Mouse (Mus musculus): ENCODE measurements around the gene Syt1.

Syt1 gene

DNA sequence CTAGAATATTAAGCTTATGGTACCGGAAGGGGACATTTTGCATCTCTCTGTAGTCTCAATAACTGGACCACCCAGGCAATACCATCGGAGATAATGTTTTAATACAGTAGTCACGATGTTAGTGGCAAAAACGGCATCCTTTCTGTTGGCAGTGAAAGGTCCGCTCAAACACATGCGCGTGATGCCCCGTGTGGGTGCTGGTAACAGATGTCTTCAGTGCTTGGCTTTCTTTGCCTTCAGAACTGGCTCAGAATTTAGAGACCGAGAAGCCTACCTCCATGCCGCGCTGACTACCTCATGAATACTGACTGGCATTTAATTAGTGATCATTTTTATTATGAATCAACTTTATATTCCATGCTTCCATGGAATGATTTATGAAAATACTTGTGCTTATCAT lies 355.7 kb downstream of the Syt1 start:
- DNase-seq (ENCODE audit: extremely low spot score, low read depth, low spot score): no peak

DNA sequence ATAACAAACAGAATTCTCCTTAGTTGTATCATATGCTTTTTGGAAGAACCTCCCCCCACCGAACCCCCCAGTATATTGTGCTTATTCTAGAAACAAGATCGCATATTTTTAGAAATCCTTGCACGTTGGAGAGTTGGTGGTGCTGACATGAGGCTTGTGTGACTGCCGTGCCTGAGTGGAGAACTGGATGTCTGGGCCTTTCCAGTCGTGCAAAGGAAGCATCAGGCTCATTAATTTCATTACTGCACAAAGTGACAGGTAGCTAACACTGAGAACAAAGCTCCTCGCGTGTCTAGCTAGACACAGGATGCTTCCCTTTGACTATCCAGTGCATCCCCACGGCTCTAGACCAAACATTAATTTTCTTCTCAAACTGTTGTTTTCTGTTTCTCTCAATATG lies 358.0 kb downstream of the Syt1 start:
- no peak for DNase-seq (ENCODE audit: extremely low spot score, low read depth, low spot score)

DNA sequence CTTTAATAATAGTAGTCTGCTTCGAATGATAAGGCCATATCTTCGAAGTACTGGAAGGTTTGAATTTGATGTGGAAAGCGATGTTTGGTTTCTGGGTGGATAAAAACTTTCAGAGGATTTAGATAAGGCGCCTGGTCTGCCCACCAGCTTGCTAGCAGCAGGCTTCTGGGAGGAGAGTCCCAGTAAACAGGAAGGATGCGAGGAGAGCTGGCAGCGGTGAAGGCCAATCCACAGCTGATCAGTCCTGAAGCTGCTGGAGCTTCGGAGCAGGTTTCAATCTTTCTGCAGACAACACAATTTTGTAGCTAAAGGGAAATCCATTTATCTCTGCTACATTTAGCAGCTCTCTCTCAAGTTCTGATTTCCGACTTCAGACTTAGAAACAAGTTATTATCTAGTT lies 358.7 kb downstream of the Syt1 start:
- DNase-seq (ENCODE audit: extremely low spot score, low read depth, low spot score): no peak

DNA sequence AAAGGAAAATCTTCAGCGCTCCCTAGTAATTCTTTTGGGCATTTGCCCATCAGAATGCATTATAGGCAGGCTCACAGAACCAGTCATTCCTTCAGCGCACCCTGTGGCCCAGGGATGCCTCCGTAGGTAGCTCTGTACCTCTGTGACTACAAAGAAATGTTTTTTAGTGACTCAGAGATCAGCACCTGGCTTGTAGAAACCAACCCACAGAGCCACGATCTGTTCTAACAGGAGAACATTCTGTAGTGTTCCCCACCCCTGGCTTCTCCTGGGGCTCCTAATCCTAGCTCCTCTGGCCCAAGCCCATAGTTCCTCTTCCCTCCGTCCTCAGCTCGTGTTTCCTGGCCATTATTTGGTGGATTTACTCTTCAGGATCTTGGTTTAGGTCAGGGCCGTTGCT lies 361.6 kb downstream of the Syt1 start:
- no peak for DNase-seq (ENCODE audit: extremely low spot score, low read depth, low spot score)

DNA sequence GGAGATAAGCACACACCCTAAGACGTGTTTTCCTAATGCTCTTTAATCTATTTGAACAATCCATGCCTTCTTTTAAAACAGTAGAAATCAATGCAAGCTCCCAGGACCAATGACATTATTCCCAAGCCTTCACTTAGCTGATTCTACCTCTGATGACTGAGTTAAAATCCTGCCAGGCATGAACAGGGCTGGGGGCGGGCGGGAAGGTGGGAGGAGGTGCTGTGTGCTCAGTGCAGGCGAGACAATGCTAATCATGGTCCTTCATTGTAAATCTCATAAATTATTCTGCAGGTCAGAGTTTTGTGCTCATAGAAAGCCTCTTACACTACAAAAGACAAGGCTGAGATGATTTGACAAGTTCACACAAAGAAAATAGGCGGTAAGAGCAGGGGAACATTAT lies 366.9 kb downstream of the Syt1 start:
- DNase-seq (ENCODE audit: extremely low spot score, low read depth, low spot score): no peak

DNA sequence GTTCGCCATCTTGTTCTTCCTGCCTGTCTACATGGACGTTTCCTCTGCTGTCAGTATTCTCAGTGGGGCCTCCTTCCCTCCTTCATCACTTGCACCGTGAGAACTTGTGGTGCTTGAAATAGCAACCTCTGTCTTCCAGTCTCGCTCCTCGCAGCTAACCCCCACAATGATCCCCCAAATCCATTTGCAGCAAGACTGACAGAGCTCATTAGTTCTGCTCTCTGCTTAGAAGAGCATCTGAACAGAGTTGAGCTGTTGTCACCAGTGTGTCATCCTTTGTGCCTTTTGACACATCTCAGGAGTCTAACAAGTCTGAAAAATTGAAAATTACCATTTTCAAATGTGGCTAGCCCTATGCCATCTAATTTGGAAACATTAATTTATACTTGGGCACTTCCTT lies 372.7 kb downstream of the Syt1 start:
- no peak for DNase-seq (ENCODE audit: extremely low spot score, low read depth, low spot score)

DNA sequence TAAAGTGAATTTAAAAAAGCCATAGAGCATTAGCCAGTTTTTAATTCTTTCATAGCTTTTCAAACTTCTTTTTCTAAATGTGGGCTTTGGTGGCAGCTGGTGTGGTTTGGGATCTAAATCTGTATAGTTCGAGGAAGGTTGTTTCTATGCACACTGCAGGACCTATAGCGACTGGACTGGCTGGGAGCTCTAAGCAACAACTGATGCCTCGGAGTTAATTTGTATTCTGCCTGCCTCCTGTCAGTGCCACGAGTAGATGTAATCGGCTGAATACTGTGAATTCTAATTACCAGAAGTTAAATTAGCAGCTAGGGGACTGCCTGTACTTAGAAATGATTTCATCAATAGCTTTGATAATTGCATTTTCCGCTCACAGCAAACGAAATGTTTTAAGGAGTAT lies 374.7 kb downstream of the Syt1 start:
- DNase-seq (ENCODE audit: extremely low spot score, low read depth, low spot score): no peak

DNA sequence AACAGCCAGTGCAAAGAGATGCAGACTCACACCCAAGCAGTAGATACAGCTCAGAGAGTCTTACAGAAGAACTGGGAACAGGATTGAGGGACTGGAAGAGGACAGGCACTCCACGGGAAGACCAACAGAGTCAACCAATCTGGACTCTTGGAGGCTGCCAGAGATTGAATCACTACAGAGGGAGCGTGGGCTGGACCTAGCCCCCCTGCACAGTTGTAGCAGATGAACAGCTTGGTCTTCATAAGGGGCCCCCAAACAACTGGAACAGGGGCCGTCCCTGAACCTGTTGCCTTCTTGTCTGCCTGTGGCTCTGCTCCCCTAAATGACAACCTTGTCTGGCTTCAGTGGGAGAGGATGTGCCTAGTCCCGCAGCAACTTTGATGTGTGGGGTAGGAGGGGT lies 375.2 kb downstream of the Syt1 start:
- DNase-seq (ENCODE audit: extremely low spot score, low read depth, low spot score): no peak

DNA sequence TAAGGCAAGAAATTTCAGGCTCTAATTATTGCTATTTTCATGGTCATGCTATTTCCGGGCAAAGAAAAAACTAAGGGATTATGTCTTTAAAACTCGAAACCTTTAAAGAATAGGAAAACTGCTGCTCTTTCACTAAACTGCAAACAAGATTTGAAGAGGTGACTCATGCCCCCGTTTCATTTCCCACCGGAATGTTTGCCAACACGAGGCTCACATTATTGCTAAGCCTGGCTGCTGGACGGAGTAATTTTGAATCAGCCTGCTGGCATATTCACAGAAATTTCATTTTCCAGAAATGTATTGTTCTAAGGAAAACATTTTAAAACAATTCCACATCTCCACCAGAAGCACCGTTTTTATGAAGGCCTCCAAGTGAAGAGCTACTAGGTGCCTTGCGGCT lies 379.9 kb downstream of the Syt1 start:
- DNase-seq (ENCODE audit: extremely low spot score, low read depth, low spot score): no peak

DNA sequence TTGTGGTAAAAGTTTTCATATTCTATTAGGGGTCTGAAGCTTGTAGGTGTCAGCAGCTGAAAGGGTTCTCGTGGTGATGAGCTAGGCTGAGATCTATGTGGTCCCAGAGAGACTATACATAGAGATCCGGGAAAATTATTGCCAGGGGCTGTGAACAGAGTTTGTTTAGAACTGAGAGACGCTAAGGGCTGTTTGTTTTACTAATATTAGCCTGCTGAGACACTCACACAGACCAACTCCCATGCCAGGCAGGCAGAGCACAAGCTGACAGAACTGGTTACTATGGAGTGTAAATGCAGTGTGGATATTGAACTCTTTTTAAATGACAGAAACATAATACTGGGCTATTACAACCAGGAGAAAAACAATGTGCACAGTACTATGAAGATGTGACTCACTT lies 384.4 kb downstream of the Syt1 start:
- no peak for DNase-seq (ENCODE audit: extremely low spot score, low read depth, low spot score)

DNA sequence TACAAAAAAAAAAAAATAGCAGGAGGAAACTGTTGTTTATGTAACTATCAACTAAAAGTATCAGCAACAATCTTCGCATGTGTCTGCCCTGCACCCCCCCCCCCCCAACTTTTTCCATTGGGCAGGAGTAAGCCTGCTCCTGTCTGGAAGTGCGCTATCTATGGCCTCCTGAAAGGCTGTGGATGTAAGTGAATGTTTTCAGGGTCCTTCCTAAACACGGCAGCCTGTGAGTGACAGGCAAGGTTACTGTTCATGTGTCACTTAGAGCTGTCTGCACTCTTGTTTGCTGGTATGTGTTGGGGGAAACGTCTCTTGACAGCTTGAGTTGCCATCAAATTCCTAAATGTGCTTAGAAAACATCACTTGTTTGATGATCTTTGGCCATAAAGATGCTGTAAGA lies 387.8 kb downstream of the Syt1 start:
- no peak for DNase-seq (ENCODE audit: extremely low spot score, low read depth, low spot score)

DNA sequence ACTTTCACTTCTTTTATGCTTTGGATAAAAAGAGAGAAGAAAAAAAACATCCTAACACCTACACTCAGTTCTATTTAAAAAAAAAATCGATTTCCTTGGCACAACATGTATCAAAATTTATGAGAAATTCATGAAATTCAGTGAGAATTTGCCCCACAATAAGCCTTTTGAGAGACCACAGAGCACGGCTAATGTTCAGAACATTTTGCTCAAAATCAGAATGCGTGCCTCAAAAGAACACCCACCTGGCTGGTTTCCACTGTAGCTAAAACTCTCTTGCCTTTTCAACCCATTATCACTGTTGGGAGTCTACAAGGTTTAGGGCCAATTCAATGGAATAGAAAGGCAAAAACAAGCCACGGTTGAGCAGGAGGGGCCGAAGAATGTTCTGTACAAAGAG lies 390.9 kb downstream of the Syt1 start:
- DNase-seq (ENCODE audit: extremely low spot score, low read depth, low spot score): no peak

DNA sequence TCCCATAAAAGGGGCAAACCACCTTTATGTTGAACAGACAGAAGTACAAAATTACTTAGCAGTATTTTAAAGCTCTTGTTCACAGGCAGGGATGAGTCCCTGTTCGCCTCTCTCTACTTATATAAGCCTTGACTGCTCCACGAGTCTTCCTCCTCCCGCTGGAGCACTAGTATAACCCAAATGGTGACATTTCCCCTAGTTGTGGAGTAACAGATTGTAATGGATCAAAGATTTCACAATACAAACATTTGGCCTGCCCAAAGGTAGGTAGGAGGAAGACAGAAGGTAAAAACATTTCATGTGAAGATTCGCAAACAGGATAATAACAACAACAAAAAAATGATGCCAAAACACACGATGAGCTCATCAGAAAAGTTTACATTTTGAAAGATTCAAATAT lies 391.6 kb downstream of the Syt1 start:
- no peak for DNase-seq (ENCODE audit: extremely low spot score, low read depth, low spot score)

DNA sequence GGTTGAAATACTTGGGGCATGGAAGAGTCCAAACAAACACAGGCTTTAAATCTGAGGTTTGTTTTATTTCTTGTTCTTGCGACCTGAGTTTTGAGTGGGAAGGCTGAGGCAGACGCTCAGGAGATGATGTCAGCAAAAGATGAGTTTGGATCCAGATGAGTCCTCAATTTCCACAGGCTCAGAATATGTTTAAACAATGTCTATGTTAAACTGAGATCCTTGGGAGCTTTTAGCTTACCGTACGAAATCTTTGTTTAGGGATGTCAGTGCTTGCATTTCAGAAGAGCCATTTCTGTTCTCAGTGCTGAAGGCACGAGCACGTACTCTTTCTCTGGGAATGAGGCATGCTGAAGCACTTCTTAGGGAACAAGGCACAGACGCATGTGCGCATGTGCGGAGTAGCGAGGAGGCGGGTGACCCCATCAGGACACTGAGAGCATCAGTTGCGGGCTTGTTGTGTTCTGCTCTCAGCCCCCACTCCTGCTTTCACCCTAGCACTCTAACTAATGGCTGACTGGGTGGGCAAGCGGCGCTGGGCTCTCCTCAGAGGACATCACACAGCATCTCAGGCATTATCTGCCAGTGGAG lies 400.6 kb downstream of the Syt1 start:
- no peak for DNase-seq (ENCODE audit: extremely low spot score, low read depth, low spot score)

DNA sequence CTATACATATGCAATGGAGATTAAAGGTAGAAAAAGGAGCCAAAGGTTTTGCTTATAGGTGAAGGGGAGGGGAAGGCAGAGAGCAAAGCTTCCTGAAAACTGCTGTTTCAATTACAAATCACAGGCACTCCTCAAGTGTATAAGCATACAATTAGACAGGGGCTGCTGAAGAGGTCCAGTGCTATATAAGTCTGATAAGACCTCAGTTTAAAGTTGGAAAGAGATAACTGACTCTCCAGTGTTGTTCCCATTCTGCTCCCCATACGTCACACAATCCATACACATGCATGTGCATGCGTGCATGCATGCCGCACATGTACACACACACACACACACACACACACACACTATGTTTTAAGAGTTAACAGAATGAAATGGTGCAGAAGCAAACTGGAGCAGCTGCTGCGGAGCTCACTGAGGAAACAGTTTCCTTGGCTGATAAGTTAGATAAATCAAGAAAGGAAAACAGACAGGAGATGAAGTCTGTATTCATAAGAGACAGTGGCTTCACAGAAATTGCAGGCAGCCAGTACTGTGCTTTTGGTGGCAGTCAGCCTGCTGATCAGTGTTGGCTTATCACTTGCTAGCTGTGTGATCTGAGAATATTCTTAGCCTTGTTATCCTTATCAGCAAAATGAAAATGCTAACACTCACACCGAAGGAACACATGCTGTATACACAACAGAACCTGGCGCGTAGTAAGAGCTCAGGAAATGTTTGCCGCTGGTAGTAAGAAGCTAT lies 408.9 kb downstream of the Syt1 start:
- DNase-seq (ENCODE audit: extremely low spot score, low read depth, low spot score): no peak

DNA sequence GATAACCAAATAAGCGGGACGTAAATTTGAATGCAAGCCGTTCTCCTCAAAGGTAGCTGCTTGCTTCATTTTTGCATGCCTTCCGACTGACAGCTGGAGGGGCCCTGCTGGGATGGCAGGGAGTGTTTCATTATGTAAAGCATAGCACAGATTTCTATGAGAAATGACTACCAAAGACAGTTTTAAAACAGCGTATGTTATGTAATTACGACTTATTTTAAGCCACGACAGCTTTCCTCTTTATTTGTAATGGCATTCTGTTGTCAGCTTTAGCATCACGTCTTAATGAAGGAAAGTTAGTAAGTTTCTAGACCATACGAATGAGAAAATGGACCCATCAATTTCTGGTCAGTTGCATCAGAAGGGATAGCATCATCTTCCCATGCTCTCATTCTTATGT lies 410.1 kb downstream of the Syt1 start:
- no peak for DNase-seq (ENCODE audit: extremely low spot score, low read depth, low spot score)

DNA sequence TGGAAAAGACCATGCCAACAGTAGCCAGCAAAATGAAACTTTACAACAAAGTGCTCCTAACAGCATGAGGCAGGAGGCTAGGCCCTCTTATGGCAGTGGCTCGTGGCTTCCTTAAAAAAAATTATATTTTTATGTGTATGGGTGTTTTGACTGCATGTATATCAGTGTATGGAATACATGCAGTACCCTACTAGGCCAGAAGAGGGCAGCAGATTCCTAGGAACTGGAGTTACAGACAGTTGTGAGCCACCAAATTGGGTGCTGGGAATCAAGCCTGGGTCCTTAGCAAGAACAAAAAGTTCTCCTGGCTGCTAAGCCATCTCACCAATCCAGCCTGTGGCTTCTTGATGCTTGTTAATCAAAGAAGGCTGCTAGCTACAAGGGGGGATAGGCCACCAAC lies 413.4 kb downstream of the Syt1 start:
- no peak for DNase-seq (ENCODE audit: extremely low spot score, low read depth, low spot score)

DNA sequence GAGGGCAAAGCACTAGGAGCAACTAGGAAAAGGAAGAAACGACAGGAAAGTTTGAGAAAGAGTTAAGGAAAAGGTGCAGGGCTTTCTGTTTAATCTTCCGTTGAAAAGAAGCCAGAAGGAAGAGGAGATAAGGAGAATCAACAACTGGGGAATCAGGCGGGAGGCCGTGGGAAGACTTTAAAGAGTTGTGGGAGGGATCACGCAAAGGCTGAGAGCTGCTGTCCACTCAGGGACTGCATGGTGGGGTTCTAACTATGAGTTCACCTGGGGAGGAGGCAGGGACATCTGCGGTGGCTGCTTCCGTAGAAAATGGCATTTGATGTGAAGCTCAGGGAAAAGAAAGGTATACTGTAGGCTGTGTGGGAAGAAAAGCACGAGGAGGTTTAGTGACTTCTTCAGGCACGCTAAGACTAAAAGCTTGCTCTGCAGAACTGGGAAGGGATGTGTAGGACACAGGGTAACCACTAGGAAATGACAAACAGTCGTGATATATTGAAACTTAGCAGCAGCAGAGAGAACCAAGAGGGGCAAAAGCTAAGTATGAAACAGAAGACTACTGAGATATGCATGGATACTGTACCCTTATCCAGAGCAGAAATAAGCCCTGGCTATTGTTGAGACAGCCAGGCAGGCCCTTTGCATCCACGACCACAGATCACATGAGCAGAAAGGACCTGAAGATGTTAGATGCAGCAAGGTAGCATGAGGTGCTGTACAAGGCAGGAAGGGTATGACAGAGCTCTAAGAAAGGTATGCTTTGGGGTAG lies 414.4 kb downstream of the Syt1 start:
- DNase-seq (ENCODE audit: extremely low spot score, low read depth, low spot score): no peak

DNA sequence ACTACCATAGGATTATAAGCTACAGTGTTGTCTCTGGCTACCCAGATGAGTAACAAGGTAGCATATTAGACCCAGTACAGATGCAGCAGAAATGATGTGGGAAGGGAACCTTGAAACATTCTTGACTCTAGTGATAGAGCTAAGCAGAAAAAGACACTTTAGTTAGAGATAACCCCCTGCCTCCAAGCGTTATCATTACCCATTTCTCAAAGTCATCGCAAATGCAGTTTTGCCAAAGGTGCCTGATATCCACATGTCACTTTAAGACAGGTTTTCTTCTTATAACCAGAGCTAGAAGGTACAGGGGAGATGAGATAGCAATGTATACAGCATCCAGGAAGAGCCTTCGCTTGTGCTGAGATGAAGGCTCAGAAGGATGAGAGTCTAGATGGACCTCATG lies 421.4 kb downstream of the Syt1 start:
- no peak for DNase-seq (ENCODE audit: extremely low spot score, low read depth, low spot score)

DNA sequence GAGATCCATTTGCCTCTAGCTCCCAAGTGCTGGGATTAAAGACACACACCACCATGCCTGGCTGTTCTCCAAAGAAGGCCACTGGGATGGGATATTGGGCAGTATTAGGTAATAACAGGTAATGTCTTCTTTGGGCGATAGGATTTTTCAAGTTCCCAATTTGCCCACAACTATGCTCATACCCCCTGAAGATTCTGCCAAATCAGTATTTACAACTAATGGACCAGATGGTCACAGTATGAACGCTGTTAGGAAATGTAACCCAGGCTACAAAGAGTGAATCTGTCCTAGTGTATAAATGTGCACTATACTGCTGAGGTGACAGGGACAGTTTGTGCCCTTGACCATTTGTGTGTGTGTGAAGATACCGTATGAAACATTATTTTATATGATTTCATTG lies 421.9 kb downstream of the Syt1 start:
- DNase-seq (ENCODE audit: extremely low spot score, low read depth, low spot score): no peak

DNA sequence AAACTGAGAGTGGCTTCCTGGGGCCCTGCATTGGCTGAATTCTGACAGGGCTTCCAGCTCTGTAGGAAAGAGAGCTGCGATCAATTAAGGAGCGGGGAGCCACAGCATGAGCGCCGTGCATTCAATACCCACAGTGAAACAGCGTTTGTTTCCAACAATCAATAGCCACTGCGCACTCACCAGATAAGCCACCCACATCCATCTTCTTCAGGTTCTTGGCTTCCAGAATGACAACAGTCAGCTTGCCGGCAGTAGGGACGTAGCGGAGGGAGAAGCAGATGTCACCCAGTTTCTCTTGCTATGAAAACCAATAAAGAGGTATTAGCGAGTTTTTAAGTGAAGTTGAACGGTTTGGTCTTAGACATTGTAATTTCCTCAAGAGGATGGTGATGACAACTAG lies 427.1 kb downstream of the Syt1 start:
- DNase-seq (ENCODE audit: extremely low spot score, low read depth, low spot score): no peak

DNA sequence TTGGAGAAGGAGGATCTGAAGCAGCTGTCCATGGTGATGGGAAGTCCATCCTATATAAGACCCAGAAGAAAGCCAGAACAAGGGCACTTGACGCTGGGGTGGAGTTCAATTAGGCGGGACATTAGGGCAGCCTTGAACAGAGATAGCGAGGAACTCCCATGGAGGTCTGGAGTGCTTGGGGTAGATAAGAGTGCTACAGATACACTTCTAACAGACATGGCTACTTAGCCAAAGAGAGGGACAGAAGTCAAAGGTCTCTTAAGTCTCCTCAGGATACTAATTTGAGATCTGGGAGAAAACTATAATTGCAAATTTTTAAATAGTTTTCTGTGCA lies 428.4 kb downstream of the Syt1 start:
- DNase-seq (ENCODE audit: extremely low spot score, low read depth, low spot score): no peak
